ENCODE assay signal across 26 mouse cellular contexts in the genomic region with DNA sequence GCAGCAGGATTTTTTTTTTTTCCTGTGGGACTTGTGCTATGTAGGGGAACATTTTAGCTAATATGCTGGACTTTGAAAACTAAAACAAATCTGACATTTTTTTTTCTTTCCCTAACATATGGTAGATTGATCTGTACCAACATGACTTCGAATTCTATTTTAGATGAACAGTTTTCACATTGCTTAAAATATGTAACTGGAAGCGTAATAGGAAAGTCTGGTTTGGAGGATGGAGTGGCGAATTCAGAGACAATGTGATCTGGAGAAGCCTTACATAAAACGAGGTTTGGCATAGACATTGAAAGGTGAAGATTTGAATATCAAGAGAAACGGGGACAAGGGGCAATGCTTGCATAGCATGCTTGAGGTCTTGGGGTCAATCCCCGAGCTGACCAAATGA.
DNase-seq lines count a peak whose midpoint lies in the region; ATAC-seq and TF ChIP-seq lines count a peak whose summit lies in the region.
"Had no signal": no experiment of that assay in that cellular context is flagged by ENCODE, and none has a peak within 500 bp of the region (broad histone marks: within the 10 kb centered on the region; RNA-seq: fewer than 3 reads in every experiment).

No protein-coding gene starts in this region.

- no peak overlapping the region for H3K4me3 ChIP-seq in forebrain, postnatal 0 days (ENCODE audit: low read depth, low read length)
- no peak overlapping the region for H3K4me3 ChIP-seq in forebrain, embryonic 11.5 days (ENCODE audit: low read depth, low read length)
- H3K4me3 ChIP-seq in midbrain, embryonic 10.5 days: no peak overlapping the region
- no peak overlapping the region for H3K4me3 ChIP-seq in midbrain, postnatal 0 days (ENCODE audit: low read depth, low read length)
- H3K4me3 ChIP-seq: kidney, embryonic 15.5 days; midbrain, embryonic 15.5 days had no signal

- ATAC-seq in forebrain, postnatal 0 days: 0 out of 2 replicates have a peak, but pooled peaks have one; percentile 19
- no peak for ATAC-seq in forebrain, embryonic 11.5 days (replicated peaks; ENCODE audit: low FRiP score)
- ATAC-seq in midbrain, postnatal 0 days (ENCODE audit: low FRiP score): no peak
- ATAC-seq: activated CD4-positive, CD25-positive, alpha-beta regulatory T cell, adult 4 months; hindbrain, embryonic 16.5 days; intestine, embryonic 16.5 days had no signal

- H3K27ac ChIP-seq in forebrain, postnatal 0 days (ENCODE audit: low read depth, low read length): no peak overlapping the region
- H3K27ac ChIP-seq in forebrain, embryonic 11.5 days (ENCODE audit: low read depth, low read length): no peak overlapping the region
- H3K27ac ChIP-seq in midbrain, embryonic 10.5 days (replicated peaks): no peak overlapping the region
- H3K27ac ChIP-seq in midbrain, postnatal 0 days (ENCODE audit: low read depth, low read length): no peak overlapping the region
- H3K27ac ChIP-seq: kidney, embryonic 15.5 days; midbrain, embryonic 15.5 days; stomach, postnatal 0 days had no signal

- WGBS in forebrain, postnatal 0 days: 42% methylated on average over 6 of the region's 6 CpGs
- WGBS in forebrain, embryonic 11.5 days: 47% methylated on average over 6 of the region's 6 CpGs
- WGBS in midbrain, embryonic 10.5 days: 37% methylated on average over 6 of the region's 6 CpGs
- WGBS in midbrain, postnatal 0 days: 43% methylated on average over 6 of the region's 6 CpGs

- DNase-seq in forebrain, postnatal 0 days: peak; percentile 34
- no peak for DNase-seq in forebrain, embryonic 11.5 days (ENCODE audit: low spot score)
- peak; percentile 12 for DNase-seq in midbrain, embryonic 10.5 days (ENCODE audit: low spot score)
- DNase-seq in midbrain, postnatal 0 days (ENCODE audit: low spot score): no peak
- peak; percentile 7 to 14 for DNase-seq in left cerebral cortex, adult 18-20 months (ENCODE audit: low spot score in 2 of 2)
- no peak for DNase-seq in urinary bladder, adult 18-20 months (ENCODE audit: low spot score in 2 of 2)
- DNase-seq in cerebellum, postnatal 4 days (ENCODE audit: low spot score in 2 of 2): no peak
- DNase-seq: adrenal gland, postnatal 10 days; cerebellum, postnatal 14 days; gastrocnemius, postnatal 14 days; heart, adult 18-20 months; heart, postnatal 4 days; kidney, postnatal 4 days; lung, adult 18-20 months; lung, postnatal 14 days; right cerebral cortex, postnatal 4 days; thymus, postnatal 14 days had no signal

- H3K4me1 ChIP-seq in forebrain, postnatal 0 days (ENCODE audit: insufficient read depth): no peaks in the 10 kb centered on the region
- peaks cover 6% of the 10 kb centered on the region; the same call in 1 of the 2 replicates for H3K4me1 ChIP-seq in forebrain, embryonic 11.5 days (replicated peaks; ENCODE audit: control insufficient read depth, insufficient read depth, low read length)
- peaks cover 33% of the 10 kb centered on the region for H3K4me1 ChIP-seq in midbrain, embryonic 10.5 days
- no peaks in the 10 kb centered on the region for H3K4me1 ChIP-seq in midbrain, postnatal 0 days (ENCODE audit: insufficient read depth, low read length)
- H3K4me1 ChIP-seq: kidney, embryonic 15.5 days had no signal

- H3K27me3 ChIP-seq in forebrain, postnatal 0 days (ENCODE audit: insufficient read depth, low read length): no peaks in the 10 kb centered on the region
- no peaks in the 10 kb centered on the region for H3K27me3 ChIP-seq in forebrain, embryonic 11.5 days (ENCODE audit: control insufficient read depth, insufficient read depth, low read length)
- no peaks in the 10 kb centered on the region for H3K27me3 ChIP-seq in midbrain, embryonic 10.5 days (ENCODE audit: low read depth, poor library complexity, severe bottlenecking)
- H3K27me3 ChIP-seq in midbrain, postnatal 0 days (ENCODE audit: insufficient read depth, low read length): no peaks in the 10 kb centered on the region
- H3K27me3 ChIP-seq: kidney, embryonic 15.5 days; midbrain, embryonic 15.5 days had no signal

- H3K9ac ChIP-seq in forebrain, postnatal 0 days: no peak overlapping the region
- no peak overlapping the region for H3K9ac ChIP-seq in forebrain, embryonic 11.5 days (ENCODE audit: low read length)
- H3K9ac ChIP-seq in midbrain, postnatal 0 days (replicated peaks; ENCODE audit: low read length, poor library complexity, severe bottlenecking): no peak overlapping the region
- H3K9ac ChIP-seq: kidney, embryonic 15.5 days; midbrain, embryonic 15.5 days had no signal

- TF ChIP-seq CTCF in forebrain, postnatal 0 days (IDR thresholded peaks at IDR 0.05; ENCODE audit: low read depth): no peak
- TF ChIP-seq CTCF in midbrain, postnatal 0 days (IDR thresholded peaks at IDR 0.05): no peak

- no peaks in the 10 kb centered on the region for H3K36me3 ChIP-seq in forebrain, postnatal 0 days (ENCODE audit: insufficient read depth)
- H3K36me3 ChIP-seq in forebrain, embryonic 11.5 days (ENCODE audit: control insufficient read depth, insufficient read depth, low read length): no peaks in the 10 kb centered on the region
- H3K36me3 ChIP-seq in midbrain, embryonic 10.5 days: no peaks in the 10 kb centered on the region
- H3K36me3 ChIP-seq in midbrain, postnatal 0 days (ENCODE audit: insufficient read depth, low read length): no peaks in the 10 kb centered on the region
- H3K36me3 ChIP-seq: forebrain, embryonic 10.5 days; G1E; kidney, embryonic 15.5 days; midbrain, embryonic 15.5 days had no signal

- 0 out of 2 replicates have a peak overlapping the region, but pooled peaks have one; percentile 21 for H3K4me2 ChIP-seq in forebrain, postnatal 0 days (ENCODE audit: low read depth)
- no peak overlapping the region for H3K4me2 ChIP-seq in forebrain, embryonic 11.5 days (ENCODE audit: low read depth, low read length, severe bottlenecking)
- no peak overlapping the region for H3K4me2 ChIP-seq in midbrain, postnatal 0 days (ENCODE audit: low read depth, low read length, poor library complexity, severe bottlenecking)
- H3K4me2 ChIP-seq: kidney, embryonic 15.5 days; liver, embryonic 11.5 days; midbrain, embryonic 15.5 days had no signal

- H3K9me3 ChIP-seq in forebrain, postnatal 0 days (ENCODE audit: low read length): no peaks in the 10 kb centered on the region
- no peaks in the 10 kb centered on the region for H3K9me3 ChIP-seq in forebrain, embryonic 11.5 days (ENCODE audit: control insufficient read depth, low read length)
- no peaks in the 10 kb centered on the region for H3K9me3 ChIP-seq in midbrain, embryonic 10.5 days (replicated peaks)
- no peaks in the 10 kb centered on the region for H3K9me3 ChIP-seq in midbrain, postnatal 0 days (ENCODE audit: low read length)
- H3K9me3 ChIP-seq: forebrain, embryonic 10.5 days; G1E; kidney, embryonic 15.5 days; midbrain, embryonic 15.5 days had no signal

Comparison
In these comparisons a context has a peak if more than half of its experiments do, and no peak if none do; other contexts are left out.
1. DNase-seq: peak in forebrain, postnatal 0 days (single experiment), midbrain, embryonic 10.5 days (single experiment) and left cerebral cortex, adult 18-20 months (2 of 2); none in forebrain, embryonic 11.5 days (single experiment), midbrain, postnatal 0 days (single experiment), urinary bladder, adult 18-20 months (0 of 2) and cerebellum, postnatal 4 days (0 of 2).